Mouse (Mus musculus): ENCODE measurements around the gene A830018L16Rik.

The A830018L16Rik gene

GRCm38 (mm10) chr1:11652773-11653172 is 238.9 kb downstream of the A830018L16Rik start:
- no peak for DNase-seq

- peak; percentile 17 for DNase-seq
These were observed 243.6 kb downstream of the A830018L16Rik start for GRCm38 (mm10) chr1:11657341-11658060.

GRCm38 (mm10) chr1:11658061-11658625 is 244.2 kb downstream of the A830018L16Rik start:
- DNase-seq, result no peak

GRCm38 (mm10) chr1:11744749-11745314 is 330.9 kb downstream of the A830018L16Rik start:
- no peak for DNase-seq

GRCm38 (mm10) chr1:11748424-11748823 is 334.5 kb downstream of the A830018L16Rik start:
- DNase-seq, result no peak

GRCm38 (mm10) chr1:11750065-11750464 is 336.2 kb downstream of the A830018L16Rik start:
- DNase-seq, result no peak

GRCm38 (mm10) chr1:11750607-11751006 is 336.7 kb downstream of the A830018L16Rik start:
- no peak for DNase-seq

- no peak for DNase-seq
These were observed 338.1 kb downstream of the A830018L16Rik start for GRCm38 (mm10) chr1:11751996-11752395.

- no peak for DNase-seq
These were observed 374.4 kb downstream of the A830018L16Rik start for GRCm38 (mm10) chr1:11788264-11788663.

GRCm38 (mm10) chr1:11792820-11793219 is 378.9 kb downstream of the A830018L16Rik start:
- no peak for DNase-seq

- no peak for DNase-seq
These were observed 381.8 kb downstream of the A830018L16Rik start for GRCm38 (mm10) chr1:11795666-11796065.

GRCm38 (mm10) chr1:11872847-11873246 is 458.9 kb downstream of the A830018L16Rik start:
- DNase-seq, result no peak

- DNase-seq, result no peak
These were observed 459.7 kb downstream of the A830018L16Rik start for GRCm38 (mm10) chr1:11873573-11873972.

GRCm38 (mm10) chr1:11881706-11882105 is 467.8 kb downstream of the A830018L16Rik start:
- DNase-seq, result no peak

GRCm38 (mm10) chr1:11895715-11896114 is 481.8 kb downstream of the A830018L16Rik start:
- no peak for DNase-seq

- DNase-seq, result no peak
These were observed 502.0 kb downstream of the A830018L16Rik start for GRCm38 (mm10) chr1:11915873-11916272.

- DNase-seq, result no peak
These were observed 523.1 kb downstream of the A830018L16Rik start for GRCm38 (mm10) chr1:11936984-11937383.

GRCm38 (mm10) chr1:11959421-11960206 is 545.7 kb downstream of the A830018L16Rik start:
- DNase-seq, result no peak

- no peak for DNase-seq
These were observed 568.8 kb downstream of the A830018L16Rik start for GRCm38 (mm10) chr1:11982590-11983136.

- DNase-seq, result no peak
These were observed 576.1 kb downstream of the A830018L16Rik start for GRCm38 (mm10) chr1:11990011-11990410.

GRCm38 (mm10) chr1:11996297-11996878 is 582.5 kb downstream of the A830018L16Rik start:
- no peak for DNase-seq

GRCm38 (mm10) chr1:11997574-11997973 is 583.7 kb downstream of the A830018L16Rik start:
- DNase-seq, result no peak

- no peak for DNase-seq
These were observed 586.7 kb downstream of the A830018L16Rik start for GRCm38 (mm10) chr1:12000557-12000956.
